Mouse (Mus musculus) embryo, embryonic 10 days (tissue): ENCODE data around the gene Peg10.

ENCODE experiments used
- DNase-seq: peaks from one replicate; pipeline ENCODE4 v3.0.0-alpha.2; 2015; ENCODE audit warnings: low spot score

The Peg10 gene

GRCm38 (mm10) chr6:4746696-4747439 lies at the start of gene Peg10, which contains the start of gene Sgce:
Peg10 (plus strand) TSS chr6:4747306.
Sgce (minus strand) TSS chr6:4747207.
- peak; percentile 79 for DNase-seq

DNA sequence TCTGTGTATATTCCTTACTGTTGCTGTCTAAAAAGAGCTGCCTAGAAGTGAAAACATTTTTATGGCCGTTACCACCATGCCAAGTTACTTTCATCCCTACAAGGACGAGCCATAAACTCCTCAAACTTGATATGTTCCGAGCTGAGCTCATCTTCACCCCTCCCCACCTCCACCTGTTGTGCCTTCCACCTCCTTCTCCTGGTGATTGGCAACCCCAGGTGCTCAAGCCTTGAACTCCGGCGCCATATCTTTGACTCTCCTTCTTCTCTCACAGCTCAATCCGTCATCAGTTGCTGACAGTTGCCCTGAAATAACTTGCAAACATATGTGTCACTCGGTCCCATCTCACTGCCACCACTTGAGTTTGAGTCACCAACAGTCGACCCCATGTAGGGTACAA lies 45.5 kb upstream of the Peg10 start:
- no peak for DNase-seq

DNA sequence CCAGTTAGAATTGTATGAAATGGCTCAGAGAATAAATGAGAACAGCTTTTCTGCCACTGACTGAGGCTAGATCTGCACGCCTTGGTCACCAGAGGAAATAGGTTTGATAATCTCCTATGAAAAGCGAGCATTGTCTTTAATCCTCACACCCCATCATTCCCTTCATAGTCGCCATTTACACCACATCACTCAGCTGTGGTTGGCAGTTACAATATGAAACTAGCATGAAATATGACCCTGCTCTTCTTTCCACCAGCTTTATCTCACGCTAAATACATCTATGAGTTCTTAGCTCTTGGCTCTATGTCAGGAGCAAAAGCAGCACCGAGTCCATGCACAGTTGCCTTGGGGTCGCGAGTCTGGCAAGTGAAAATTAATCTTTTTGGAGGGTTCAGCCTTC lies 43.2 kb upstream of the Peg10 start:
- no peak for DNase-seq

- DNase-seq: no peak
Observed at GRCm38 (mm10) chr6:4706415-4706814, 40.7 kb upstream of the Peg10 start.

DNA sequence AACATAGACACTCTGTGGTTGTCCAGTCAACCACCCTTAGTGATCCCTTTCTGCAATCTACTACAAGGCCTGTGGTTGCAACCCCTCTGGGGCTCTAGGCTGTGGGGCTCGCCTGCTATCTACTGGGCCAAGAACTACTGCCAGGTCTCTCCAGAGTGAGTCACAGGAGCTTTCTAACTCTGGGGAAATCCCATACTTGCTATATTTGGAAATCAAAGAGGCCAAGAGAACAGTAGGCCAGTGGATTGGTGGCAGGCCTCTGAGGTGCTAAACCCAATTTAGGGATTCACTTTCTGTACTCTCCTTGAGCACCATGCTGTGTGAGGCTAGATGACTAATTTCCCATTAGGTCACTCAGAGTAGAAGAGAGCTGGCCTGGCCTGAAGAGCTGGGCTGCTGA lies 38.1 kb upstream of the Peg10 start:
- no peak for DNase-seq

GRCm38 (mm10) chr6:4716171-4716570 lies 30.9 kb upstream of the Peg10 start:
- no peak for DNase-seq

GRCm38 (mm10) chr6:4717344-4717743 lies 29.8 kb upstream of the Peg10 start:
- no peak for DNase-seq

DNA sequence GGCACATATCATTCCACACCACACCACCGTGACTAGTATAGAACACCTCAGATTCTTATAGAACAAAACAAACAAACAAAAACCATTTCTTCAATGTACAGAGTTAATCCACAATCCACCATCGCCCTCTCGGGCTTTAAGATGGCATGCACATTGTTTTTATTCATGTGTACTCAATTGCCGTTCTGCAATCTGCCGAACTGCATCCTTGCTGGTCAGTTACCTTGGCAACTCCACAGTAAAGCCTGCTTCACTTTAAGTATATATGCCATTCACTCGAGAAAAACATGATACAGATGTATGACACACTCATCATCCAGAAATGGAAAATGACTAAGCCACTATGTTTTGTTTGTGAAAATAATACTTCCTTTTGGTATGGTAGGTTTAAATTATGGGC lies 25.0 kb upstream of the Peg10 start:
- no peak for DNase-seq

GRCm38 (mm10) chr6:4722739-4723138 lies 24.4 kb upstream of the Peg10 start:
- no peak for DNase-seq

GRCm38 (mm10) chr6:4723998-4724757 lies 22.9 kb upstream of the Peg10 start:
- no peak for DNase-seq

DNA sequence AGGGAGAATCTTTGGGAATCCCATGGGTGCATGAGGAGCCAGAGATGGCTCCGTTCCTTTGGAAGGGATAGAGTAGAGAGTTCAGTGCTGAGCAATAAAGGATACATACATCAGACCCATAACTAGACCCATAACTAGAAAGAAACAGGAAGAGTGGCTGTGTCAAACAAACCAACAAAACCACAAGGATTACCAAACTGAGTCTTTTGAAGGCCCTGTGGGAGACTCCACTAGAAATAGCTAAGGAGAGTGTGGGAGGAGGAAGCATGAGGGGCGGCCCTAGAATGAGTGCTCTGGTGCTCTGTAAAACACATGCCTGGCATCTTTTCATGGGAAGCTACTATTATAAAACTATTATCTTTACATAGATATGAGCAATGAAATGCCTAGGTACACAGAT lies 18.8 kb upstream of the Peg10 start:
- DNase-seq: no peak

DNA sequence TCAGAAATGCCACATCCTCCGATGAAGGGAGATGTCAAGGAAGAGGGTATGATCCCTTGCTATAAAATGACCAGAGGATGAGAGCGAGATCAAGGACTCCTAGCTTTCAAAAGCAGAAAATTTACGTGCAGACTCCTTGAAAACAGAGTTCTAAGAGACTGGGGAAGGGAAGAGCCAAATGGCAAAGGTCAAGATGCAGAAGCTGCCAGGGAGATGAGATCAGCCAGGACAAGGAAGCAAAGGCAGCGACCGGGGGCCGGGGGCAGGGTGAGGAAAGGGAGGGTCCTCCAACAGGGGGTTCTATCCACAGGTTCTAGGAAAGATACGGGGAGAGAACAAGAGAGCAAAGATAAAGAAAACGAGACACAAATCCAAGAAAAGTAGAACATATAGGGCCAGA lies 15.4 kb upstream of the Peg10 start:
- DNase-seq: peak; percentile 49

GRCm38 (mm10) chr6:4733208-4733607 lies 13.9 kb upstream of the Peg10 start:
- peak; percentile 61 for DNase-seq

DNA sequence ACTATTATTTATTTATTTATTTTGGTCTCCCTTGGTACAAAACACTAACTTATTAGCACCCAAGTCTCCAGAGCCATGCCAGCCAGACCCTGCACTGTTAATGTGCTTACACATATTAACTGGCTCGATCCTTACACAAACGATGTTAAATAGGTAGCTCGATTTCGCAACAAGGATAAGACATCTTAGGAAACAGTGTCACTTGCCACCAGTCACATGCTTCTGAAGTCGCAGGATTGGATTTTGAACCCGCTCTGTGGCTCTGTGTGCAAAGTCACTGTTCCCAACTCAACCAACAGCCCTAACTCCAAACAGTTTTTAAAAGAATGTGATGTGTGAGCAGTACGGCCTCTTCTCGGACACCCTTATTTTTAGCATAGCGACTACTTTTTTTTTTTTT lies 10.7 kb upstream of the Peg10 start:
- no peak for DNase-seq

DNA sequence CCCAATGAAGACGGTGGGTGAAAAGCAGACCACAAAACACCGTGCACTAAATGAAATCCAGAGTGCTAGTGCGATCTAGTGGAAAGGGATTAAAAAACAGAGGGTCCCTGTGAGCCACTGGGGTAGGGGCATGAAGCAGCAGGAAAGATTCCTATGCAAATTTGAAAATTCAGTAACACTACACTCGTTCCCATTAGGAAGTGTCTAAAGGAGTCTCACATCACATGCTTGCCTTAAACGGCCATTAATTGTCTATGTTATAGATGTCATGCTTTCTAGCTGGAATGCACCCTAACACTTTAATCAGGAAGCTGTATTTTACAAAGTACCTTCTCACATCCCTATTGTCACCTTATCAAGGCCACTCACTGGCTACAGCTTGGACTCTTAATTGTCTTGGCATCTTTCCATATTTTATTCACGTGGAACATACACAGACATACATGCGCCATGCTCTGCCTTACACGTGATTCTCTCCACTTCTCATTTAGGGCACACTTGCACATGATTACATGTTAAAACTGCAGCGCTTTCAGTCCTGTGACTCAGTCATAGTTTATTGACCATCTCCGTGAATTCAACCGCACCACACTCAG lies 9.0 kb upstream of the Peg10 start:
- DNase-seq: peak; percentile 18

- DNase-seq: peak; percentile 13
Observed at GRCm38 (mm10) chr6:4738717-4739116, 8.4 kb upstream of the Peg10 start.

GRCm38 (mm10) chr6:4739522-4740355 lies 7.4 kb upstream of the Peg10 start:
- DNase-seq: peak; percentile 27

- peak; percentile 14 for DNase-seq
Observed at GRCm38 (mm10) chr6:4740511-4740910, 6.6 kb upstream of the Peg10 start.

DNA sequence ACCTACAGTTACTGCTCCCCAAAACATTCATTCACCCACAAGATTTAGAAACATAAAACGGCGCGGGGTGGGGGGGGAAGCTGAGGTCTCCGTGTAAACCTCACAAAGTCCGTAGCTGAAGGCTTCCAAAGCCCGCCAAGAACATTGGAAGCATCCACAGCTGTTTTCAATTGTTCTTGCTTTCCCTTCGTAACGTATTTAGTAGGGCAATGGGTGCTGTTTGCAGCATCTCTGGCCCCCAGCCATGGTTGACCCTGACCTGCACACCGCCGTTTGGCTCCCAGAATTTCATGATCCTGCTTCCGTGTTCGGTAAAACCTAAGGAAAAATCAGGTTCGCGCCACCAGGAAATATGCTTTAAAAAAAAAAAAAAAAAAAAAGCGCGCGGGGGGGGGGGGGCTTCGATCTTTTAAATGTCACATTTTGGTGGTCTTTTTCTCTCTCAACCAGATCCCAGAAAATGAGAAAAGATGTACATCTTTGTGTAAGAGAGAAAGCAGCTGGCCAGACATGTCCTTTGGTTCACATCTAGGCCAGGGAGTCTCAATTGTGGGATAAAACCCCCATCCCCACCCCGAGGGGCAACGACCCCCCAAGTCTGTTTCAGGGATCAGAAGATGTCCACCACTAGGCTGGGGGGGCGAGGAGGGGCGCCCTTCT lies 940 bp upstream of the Peg10 start:
- peak; percentile 58 for DNase-seq

GRCm38 (mm10) chr6:4747677-4748505 lies 785 bp downstream of the Peg10 start:
- DNase-seq: peak; percentile 81

DNA sequence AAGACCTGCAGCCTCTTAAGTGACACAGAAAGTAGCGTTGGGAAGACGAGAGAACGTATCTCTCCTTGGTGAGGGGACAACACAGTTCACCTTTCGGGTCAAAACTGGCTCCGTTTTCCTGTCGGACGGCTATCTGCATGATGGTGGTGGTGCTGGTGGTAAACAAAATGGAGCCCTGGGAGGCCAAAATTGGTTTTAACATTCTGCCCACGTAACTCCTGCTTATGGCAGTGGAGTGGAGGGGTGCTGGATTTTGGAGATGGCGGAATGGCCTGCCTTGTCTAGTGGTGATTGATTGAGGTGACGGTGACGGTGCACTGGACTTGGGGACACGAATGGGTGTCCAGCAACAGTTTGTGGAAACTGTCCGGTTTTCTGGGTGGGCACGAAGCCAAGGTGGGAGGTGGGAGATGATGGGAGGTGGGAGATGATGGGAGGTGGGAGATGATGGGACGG lies 1.4 kb downstream of the Peg10 start:
- DNase-seq: peak; percentile 66
